Mouse (Mus musculus) embryonic facial prominence, embryonic 11.5 days (tissue): ENCODE measurements around the gene Riok1. TPM values are rescaled to one million over a fixed set of nuclear protein-coding genes. Genes with fewer than 3 reads are reported as not detected.

Source experiments
- ATAC-seq: fragments of 200-750 bp; cut with Nextera tagmentation; replicated peaks from 2 replicates; pipeline ENCODE4 v1.8.0; 2017; ENCODE audit warnings: low read depth; ENCODE audit not compliant: insufficient number of reproducible peaks, low FRiP score, low TSS enrichment
- DNase-seq: peaks from one replicate; pipeline ENCODE4 v3.0.0-alpha.2; 2015; ENCODE audit warnings: low spot score
- H3K27ac ChIP-seq: fragments of 300-500 bp; sonication (generic); replicated peaks from 2 replicates; pipeline ENCODE4 v1.5.1; 2014; ENCODE audit warnings: mild to moderate bottlenecking, low read depth, low read length, control low read depth
- H3K27me3 ChIP-seq: fragments of 300-500 bp; sonication (generic); 2 replicates; pipeline ENCODE4 v1.6.1; 2014; ENCODE audit warnings: mild to moderate bottlenecking, low read length, moderate library complexity, mixed read lengths; ENCODE audit not compliant: control insufficient read depth, insufficient read depth
- H3K36me3 ChIP-seq: fragments of 300-500 bp; sonication (generic); replicated peaks from 2 replicates; pipeline ENCODE4 v1.6.1; 2014; ENCODE audit warnings: low read depth, mild to moderate bottlenecking, low read length, moderate library complexity, mixed read lengths; ENCODE audit not compliant: control insufficient read depth, insufficient read depth
- H3K4me1 ChIP-seq: fragments of 300-500 bp; sonication (generic); 2 replicates; pipeline ENCODE4 v1.6.1; 2014; ENCODE audit warnings: low read length, mixed read lengths; ENCODE audit not compliant: control insufficient read depth, insufficient read depth
- H3K4me2 ChIP-seq: fragments of 300-500 bp; sonication (generic); 2 replicates; pipeline ENCODE4 v1.6.1; 2014; ENCODE audit warnings: low read depth, mild to moderate bottlenecking, control low read depth, low read length, moderate library complexity
- H3K4me3 ChIP-seq: fragments of 300-500 bp; sonication (generic); 2 replicates; pipeline ENCODE4 v1.5.1; 2014; ENCODE audit warnings: low read depth, low read length, control low read depth
- H3K9ac ChIP-seq: fragments of 300-500 bp; sonication (generic); replicated peaks from 2 replicates; pipeline ENCODE4 v1.6.1; 2014; ENCODE audit warnings: mild to moderate bottlenecking, control low read depth, low read length
- H3K9me3 ChIP-seq: fragments of 300-500 bp; sonication (generic); replicated peaks from 2 replicates; pipeline ENCODE4 v1.6.1; 2016; ENCODE audit warnings: mild to moderate bottlenecking, low read length, inconsistent platforms, mixed read lengths; ENCODE audit not compliant: control insufficient read depth
- WGBS: fragments of 180-500 bp; shearing (Covaris S2); extraction: QIAGEN DNeasy Blood & Tissue Kit; methylation state at CpG from one replicate; pipeline ENCODE4 v1.1.7; 2014; 5-methylcytosine and 5-hydroxymethylcytosine counted together
- polyA plus RNA-seq: library from polyadenylated mRNA; unstranded; fragments of >200 nt; fragmentation: Nextera tagmentation; extraction: Ambion mirVana; gene quantifications from 2 replicates; pipeline ENCODE4 v1.2.1, GENCODE M21; 2014

Riok1 gene
- polyA plus RNA-seq, 1 experiment from 2014 or later = 54.9 TPM

- H3K27ac ChIP-seq = no peak overlapping the region
- ATAC-seq = no peak
Observed at GRCm38 (mm10) chr13:38027618-38028248, 9.1 kb upstream of the Riok1 start.

DNA sequence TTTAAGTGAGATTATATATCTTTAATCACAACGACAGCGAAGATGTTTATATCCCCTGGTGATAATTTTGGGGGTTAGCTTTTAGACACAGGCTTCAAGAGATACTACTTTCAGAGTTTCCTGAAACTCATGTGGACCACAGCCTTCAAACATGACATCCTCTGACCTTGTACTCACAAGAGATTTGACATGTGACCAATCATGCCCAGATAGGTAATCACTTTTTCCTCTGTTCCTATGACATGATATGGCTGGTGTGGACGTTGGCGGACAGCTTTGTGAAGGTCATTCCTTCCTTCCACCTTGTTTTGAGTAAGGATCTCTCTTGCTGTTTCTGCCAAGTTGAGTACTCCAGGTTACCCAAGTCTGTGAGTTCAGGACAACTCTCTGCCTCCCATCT is 8.4 kb upstream of the Riok1 start:
- H3K27ac ChIP-seq = no peak overlapping the region
- 86% methylated on average over 4 of the region's 4 CpGs for WGBS
- DNase-seq (no peak), ATAC-seq (no peak)
- H3K4me2 ChIP-seq = no peak overlapping the region
- H3K4me1 ChIP-seq = no peaks in the 10 kb centered on the region
- H3K9ac ChIP-seq = no peak overlapping the region
- no peaks in the 10 kb centered on the region for H3K36me3 ChIP-seq
- H3K27me3 ChIP-seq = no peaks in the 10 kb centered on the region
- no peaks in the 10 kb centered on the region for H3K9me3 ChIP-seq
- no peak overlapping the region for H3K4me3 ChIP-seq

More at GRCm38 (mm10) chr13:38027618-38028248, 9.1 kb upstream of the Riok1 start:
- Histone ChIP-seq H3K27me3 (no peaks in the 10 kb centered on the region), H3K9ac (no peak overlapping the region), H3K4me1 (no peaks in the 10 kb centered on the region), H3K4me2 (no peak overlapping the region), H3K4me3 (no peak overlapping the region), H3K9me3 (no peaks in the 10 kb centered on the region), H3K36me3 (no peaks in the 10 kb centered on the region)
- 64% methylated on average over 6 of the region's 6 CpGs for WGBS
- DNase-seq = no peak

DNA sequence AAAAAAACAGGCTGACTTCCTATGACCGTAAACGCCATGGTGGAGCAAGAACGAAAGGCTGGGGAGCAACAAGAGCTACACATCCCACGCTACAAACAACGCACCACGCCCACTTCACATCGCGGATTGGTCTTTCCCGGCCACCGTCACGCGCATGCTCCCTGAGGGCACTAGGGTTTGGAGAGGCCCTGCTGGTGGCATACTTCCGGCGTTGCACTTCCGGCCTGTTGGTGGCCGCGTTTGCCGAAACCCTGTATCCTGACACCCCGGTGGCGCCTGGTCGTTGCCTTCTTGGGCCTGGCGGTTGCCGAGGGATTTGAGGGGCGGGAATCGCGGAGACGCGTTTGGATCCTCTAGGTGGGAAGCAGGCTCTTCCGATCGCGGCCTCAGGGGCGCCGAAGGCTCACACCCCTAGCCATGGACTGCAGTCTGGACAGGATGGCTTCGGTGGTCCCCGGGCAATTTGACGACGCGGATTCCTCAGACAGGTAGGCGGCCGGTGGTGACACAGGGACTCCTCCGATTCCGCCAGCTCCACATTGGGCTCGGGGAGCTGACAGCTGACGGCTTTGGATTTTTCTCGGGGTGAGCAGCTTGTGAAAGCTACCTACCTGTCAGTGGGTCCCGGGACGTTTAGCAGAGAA is 371 bp downstream of the Riok1 start, which contains the start of gene Cage1:
Cage1 (minus strand) TSS at position 26 of the 644 bp plus-strand sequence.
- Histone ChIP-seq H3K4me1 (no peaks in the 10 kb centered on the region), H3K4me3 (peak within 1 kb of the TSS; percentile 69), H3K27me3 (no peaks in the 10 kb centered on the region), H3K9ac (peak within 1 kb of the TSS; percentile 74), H3K9me3 (no peaks in the 10 kb centered on the region), H3K27ac (0 out of 2 replicates have a peak within 1 kb of the TSS, but pooled peaks have one; percentile 47), H3K4me2 (peak within 1 kb of the TSS; percentile 76), H3K36me3 (no peaks in the 10 kb centered on the region)
- ATAC-seq = peak; percentile 89
- under 1% methylated on average over 47 of the region's 47 CpGs for WGBS
- DNase-seq = peak; percentile 98

DNA sequence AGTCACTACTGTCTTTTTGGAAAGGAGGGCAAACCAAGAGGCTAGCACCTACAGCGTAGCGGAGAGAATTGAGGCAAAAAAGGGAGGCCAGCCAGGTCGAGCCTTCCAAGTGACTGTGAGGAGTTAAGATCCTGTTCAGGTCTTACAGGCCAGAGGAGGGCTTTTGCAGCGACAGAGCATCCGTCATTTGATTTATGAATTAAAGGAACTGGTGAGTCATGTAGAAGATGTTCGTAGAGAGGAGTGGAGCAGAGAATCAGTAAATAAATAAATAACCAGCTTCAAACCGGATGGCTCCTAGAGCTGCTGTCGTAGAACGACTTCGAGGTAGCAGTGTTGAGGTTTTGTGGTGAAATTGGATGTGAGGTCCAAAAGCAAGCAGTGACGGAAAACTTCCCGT is 1.0 kb downstream of the Riok1 start:
- Histone ChIP-seq H3K27ac (no peak overlapping the region), H3K36me3 (no peaks in the 10 kb centered on the region), H3K4me3 (peak overlapping the region; percentile 69), H3K4me2 (peak overlapping the region; percentile 76), H3K9me3 (no peaks in the 10 kb centered on the region), H3K4me1 (no peaks in the 10 kb centered on the region), H3K9ac (peak overlapping the region; percentile 74), H3K27me3 (no peaks in the 10 kb centered on the region)
- DNase-seq (no peak), ATAC-seq (no peak)
- WGBS = 56% methylated on average over 12 of the region's 12 CpGs

GRCm38 (mm10) chr13:38049888-38050287 is 13.1 kb downstream of the Riok1 start:
- Histone ChIP-seq H3K9me3 (no peaks in the 10 kb centered on the region), H3K9ac (no peak overlapping the region), H3K36me3 (peaks cover 8% of the 10 kb centered on the region), H3K4me3 (no peak overlapping the region), H3K27ac (no peak overlapping the region), H3K4me1 (no peaks in the 10 kb centered on the region), H3K4me2 (no peak overlapping the region), H3K27me3 (no peaks in the 10 kb centered on the region)
- ATAC-seq = no peak
- WGBS = 95% methylated on average over 3 of the region's 3 CpGs
- no peak for DNase-seq

- Histone ChIP-seq H3K4me1 (no peaks in the 10 kb centered on the region), H3K27me3 (no peaks in the 10 kb centered on the region), H3K4me3 (no peak overlapping the region), H3K9me3 (no peaks in the 10 kb centered on the region), H3K27ac (no peak overlapping the region), H3K9ac (no peak overlapping the region), H3K36me3 (no peaks in the 10 kb centered on the region; the same call in none of the 2 replicates), H3K4me2 (no peak overlapping the region)
- DNase-seq (no peak), ATAC-seq (no peak)
- WGBS = 90% methylated on average over 11 of the region's 11 CpGs
Observed at GRCm38 (mm10) chr13:38062678-38063077, 25.9 kb downstream of the Riok1 start.

DNA sequence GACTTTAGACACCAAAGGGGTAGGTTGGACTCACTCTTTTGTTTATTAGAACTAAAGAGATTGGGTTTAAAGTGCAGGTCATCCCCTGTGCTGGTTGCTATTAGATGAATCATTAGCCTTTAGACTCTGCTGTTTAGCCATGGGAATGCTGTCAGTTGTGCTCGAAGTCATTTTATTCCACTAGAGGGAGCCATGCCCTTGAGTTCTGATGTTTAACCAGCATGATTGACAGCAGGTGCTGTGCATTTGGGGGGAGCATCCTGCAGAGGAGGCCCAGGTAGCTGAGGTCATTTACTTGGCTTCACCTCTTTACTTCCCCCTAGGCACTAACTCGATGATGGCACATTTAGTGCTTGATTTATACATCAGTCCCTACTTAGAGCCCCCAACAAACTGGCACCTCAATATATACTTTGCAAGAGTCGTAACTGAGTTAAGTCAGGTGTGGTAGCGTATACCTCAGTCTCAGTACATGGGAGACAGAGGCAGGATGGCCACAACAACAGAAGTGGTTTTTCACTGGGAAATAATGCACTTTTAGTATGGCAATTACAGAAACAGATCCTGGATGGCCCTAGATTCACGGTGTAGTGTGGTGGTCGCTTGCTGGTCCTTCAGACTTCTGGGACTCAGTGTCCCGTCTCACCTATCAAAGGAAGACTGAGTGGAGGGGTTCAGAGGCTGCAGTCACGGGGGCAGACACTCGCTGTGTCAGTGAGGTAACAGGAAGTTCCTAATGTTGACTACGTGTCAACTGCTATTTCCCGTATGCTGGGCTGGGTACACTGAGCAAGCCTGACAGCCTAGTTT is 28.3 kb downstream of the Riok1 start:
- ATAC-seq (no peak), DNase-seq (peak; percentile 84)
- Histone ChIP-seq H3K4me1 (no peaks in the 10 kb centered on the region), H3K4me2 (no peak overlapping the region), H3K9me3 (no peaks in the 10 kb centered on the region), H3K9ac (no peak overlapping the region), H3K27ac (no peak overlapping the region), H3K36me3 (no peaks in the 10 kb centered on the region; the same call in 1 of the 2 replicates), H3K4me3 (no peak overlapping the region), H3K27me3 (no peaks in the 10 kb centered on the region)
- WGBS = 70% methylated on average over 11 of the region's 11 CpGs
